Mouse (Mus musculus): ENCODE data around the gene Fhl2. TPM values are rescaled to one million over a fixed set of nuclear protein-coding genes. Genes with fewer than 3 reads are reported as not detected.
"Not testable (repeated sequence)": the region's sequence is repeated elsewhere in the genome, so short reads cannot be mapped to it uniquely, and the experiment has no call there.

Fhl2 gene
- polyA plus RNA-seq, 1 experiment from 2014 or later: 126 TPM

- no peak overlapping the region for H3K4me3 ChIP-seq (ENCODE audit: low read depth, low read length)
- H3K9me3 ChIP-seq (ENCODE audit: control insufficient read depth, low read length): no peaks in the 10 kb centered on the region
- ATAC-seq (ENCODE audit: low FRiP score, low TSS enrichment) (no peak), DNase-seq (ENCODE audit: low spot score) (no peak)
- H3K4me1 ChIP-seq (replicated peaks; ENCODE audit: control insufficient read depth, insufficient read depth): no peaks in the 10 kb centered on the region
- H3K36me3 ChIP-seq (ENCODE audit: control insufficient read depth, insufficient read depth, low read length): peaks cover 12% of the 10 kb centered on the region
- WGBS: 72% methylated on average over 15 of the region's 15 CpGs
- no peaks in the 10 kb centered on the region for H3K27me3 ChIP-seq (ENCODE audit: control insufficient read depth, insufficient read depth, low read length)
- no peak for TF ChIP-seq EP300 (optimal IDR thresholded peaks at IDR 0.05)
- TF ChIP-seq CTCF (IDR thresholded peaks at IDR 0.05; ENCODE audit: low read depth): peak; percentile 60
- no peak overlapping the region for H3K27ac ChIP-seq (replicated peaks)
- H3K4me2 ChIP-seq (replicated peaks; ENCODE audit: low read depth): no peak overlapping the region
- H3K9ac ChIP-seq (ENCODE audit: low read length): no peak overlapping the region
Measured at GRCm38 (mm10) chr1:43138268-43138812, 58.4 kb downstream of the Fhl2 start.

GRCm38 (mm10) chr1:43137334-43137733, 59.5 kb downstream of the Fhl2 start:
- Histone ChIP-seq H3K4me3 (ENCODE audit: low read depth, low read length) (no peak overlapping the region), H3K27me3 (ENCODE audit: control insufficient read depth, insufficient read depth, low read length) (no peaks in the 10 kb centered on the region), H3K36me3 (ENCODE audit: control insufficient read depth, insufficient read depth, low read length) (peaks cover 12% of the 10 kb centered on the region), H3K4me1 (replicated peaks; ENCODE audit: control insufficient read depth, insufficient read depth) (no peaks in the 10 kb centered on the region), H3K9ac (ENCODE audit: low read length) (no peak overlapping the region), H3K27ac (replicated peaks) (no peak overlapping the region), H3K4me2 (replicated peaks; ENCODE audit: low read depth) (no peak overlapping the region), H3K9me3 (ENCODE audit: control insufficient read depth, low read length) (no peaks in the 10 kb centered on the region)
- DNase-seq (ENCODE audit: low spot score) (no peak), ATAC-seq (ENCODE audit: low FRiP score, low TSS enrichment) (no peak)
- TF ChIP-seq EP300 (optimal IDR thresholded peaks at IDR 0.05) (no peak), CTCF (IDR thresholded peaks at IDR 0.05; ENCODE audit: low read depth) (no peak)
- WGBS: 87% methylated on average over 5 of the region's 5 CpGs

- WGBS: 83% methylated on average over 2 of the region's 2 CpGs
- not testable (repeated sequence) for H3K4me2 ChIP-seq (replicated peaks; ENCODE audit: low read depth); DNase-seq (ENCODE audit: low spot score); ATAC-seq (ENCODE audit: low FRiP score, low TSS enrichment); H3K9ac ChIP-seq (ENCODE audit: low read length); H3K4me1 ChIP-seq (replicated peaks; ENCODE audit: control insufficient read depth, insufficient read depth); H3K27me3 ChIP-seq (ENCODE audit: control insufficient read depth, insufficient read depth, low read length); H3K4me3 ChIP-seq (ENCODE audit: low read depth, low read length); H3K27ac ChIP-seq (replicated peaks); H3K9me3 ChIP-seq (ENCODE audit: control insufficient read depth, low read length)
- H3K36me3 ChIP-seq (ENCODE audit: control insufficient read depth, insufficient read depth, low read length): peaks cover 14% of the 10 kb centered on the region
Measured at GRCm38 (mm10) chr1:43136488-43137029, 60.2 kb downstream of the Fhl2 start.

GRCm38 (mm10) chr1:43131591-43131990, 65.2 kb downstream of the Fhl2 start:
- no peak for TF ChIP-seq EP300 (optimal IDR thresholded peaks at IDR 0.05)
- TF ChIP-seq CTCF (IDR thresholded peaks at IDR 0.05; ENCODE audit: low read depth): no peak
- no peak overlapping the region for H3K4me3 ChIP-seq (ENCODE audit: low read depth, low read length)
- 92% methylated on average over 9 of the region's 9 CpGs for WGBS
- no peaks in the 10 kb centered on the region for H3K9me3 ChIP-seq (ENCODE audit: control insufficient read depth, low read length)
- ATAC-seq (ENCODE audit: low FRiP score, low TSS enrichment): no peak
- H3K4me1 ChIP-seq (replicated peaks; ENCODE audit: control insufficient read depth, insufficient read depth): no peaks in the 10 kb centered on the region
- peaks cover 14% of the 10 kb centered on the region; the same call in 1 of the 2 replicates for H3K36me3 ChIP-seq (ENCODE audit: control insufficient read depth, insufficient read depth, low read length)
- DNase-seq (ENCODE audit: low spot score): no peak
- no peak overlapping the region for H3K27ac ChIP-seq (replicated peaks)
- H3K9ac ChIP-seq (ENCODE audit: low read length): no peak overlapping the region
- no peaks in the 10 kb centered on the region for H3K27me3 ChIP-seq (ENCODE audit: control insufficient read depth, insufficient read depth, low read length)
- no peak overlapping the region for H3K4me2 ChIP-seq (replicated peaks; ENCODE audit: low read depth)

GRCm38 (mm10) chr1:43130219-43130981, 66.4 kb downstream of the Fhl2 start:
- Histone ChIP-seq H3K9ac (ENCODE audit: low read length) (no peak overlapping the region), H3K9me3 (ENCODE audit: control insufficient read depth, low read length) (no peaks in the 10 kb centered on the region), H3K4me1 (replicated peaks; ENCODE audit: control insufficient read depth, insufficient read depth) (no peaks in the 10 kb centered on the region), H3K36me3 (ENCODE audit: control insufficient read depth, insufficient read depth, low read length) (peaks cover 14% of the 10 kb centered on the region), H3K4me2 (replicated peaks; ENCODE audit: low read depth) (no peak overlapping the region), H3K27me3 (ENCODE audit: control insufficient read depth, insufficient read depth, low read length) (no peaks in the 10 kb centered on the region), H3K27ac (replicated peaks) (no peak overlapping the region), H3K4me3 (ENCODE audit: low read depth, low read length) (no peak overlapping the region)
- TF ChIP-seq CTCF (IDR thresholded peaks at IDR 0.05; ENCODE audit: low read depth) (no peak), EP300 (optimal IDR thresholded peaks at IDR 0.05) (no peak)
- WGBS: 75% methylated on average over 5 of the region's 5 CpGs
- ATAC-seq (ENCODE audit: low FRiP score, low TSS enrichment) (no peak), DNase-seq (ENCODE audit: low spot score) (no peak)
